Mouse (Mus musculus) MEL (cell line): Measurements from ENCODE around the gene S100pbp. TPM values are rescaled to one million over a fixed set of nuclear protein-coding genes. Genes with fewer than 3 reads are reported as not detected.

Experiments
- DNase-seq: peaks from one replicate; pipeline ENCODE4 v3.0.0; 2011; ENCODE audit warnings: low read depth, low spot score
- H3K27ac ChIP-seq: 2 replicates; pipeline ENCODE4 v1.5.1; 2012; ENCODE audit warnings: low read depth, mild to moderate bottlenecking, control low read depth, low read length, moderate library complexity; ENCODE audit not compliant: control insufficient read depth
- H3K27me3 ChIP-seq, 2 experiments: fragments of 150-350 bp in 1 of 2; sonication (generic) in 1 of 2; 2 replicates each; pipeline ENCODE4 v1.6.1; 2012; ENCODE audit warnings: low read length in 2 of 2, mild to moderate bottlenecking in 2 of 2, improper control_type of control experiment in 1 of 2, moderate library complexity in 1 of 2; ENCODE audit not compliant: insufficient read depth in 2 of 2, control insufficient read depth in 1 of 2
- H3K36me3 ChIP-seq, 2 experiments: 2 replicates each; pipeline ENCODE4 v1.6.1; 2012 to 2014; ENCODE audit warnings: low read length in 2 of 2, improper control_type of control experiment in 1 of 2, inconsistent platforms in 1 of 2, mild to moderate bottlenecking in 1 of 2; ENCODE audit not compliant: insufficient read depth in 2 of 2, control insufficient read depth in 1 of 2
- H3K4me1 ChIP-seq, 2 experiments: fragments of 150-350 bp in 1 of 2; sonication (generic) in 1 of 2; 2 replicates each; pipeline ENCODE4 v1.6.1; 2012; ENCODE audit warnings: low read length in 2 of 2, improper control_type of control experiment in 1 of 2, mild to moderate bottlenecking in 1 of 2; ENCODE audit not compliant: insufficient read depth in 2 of 2, control insufficient read depth in 1 of 2
- H3K4me3 ChIP-seq, 2 experiments: fragments of 150-350 bp in 1 of 2; sonication (generic) in 1 of 2; 2 replicates each; pipeline ENCODE4 v1.5.1; 2012; ENCODE audit warnings: low read depth in 2 of 2, low read length in 2 of 2, mild to moderate bottlenecking in 2 of 2, moderate library complexity in 2 of 2, control low read depth in 1 of 2, improper control_type of control experiment in 1 of 2; ENCODE audit not compliant: control insufficient read depth in 1 of 2, insufficient read depth in 1 of 2
- H3K79me2 ChIP-seq: 2 replicates; pipeline ENCODE4 v1.6.1; 2012; ENCODE audit warnings: mild to moderate bottlenecking, low read length, moderate library complexity; ENCODE audit not compliant: control insufficient read depth, poor library complexity, insufficient read depth
- H3K9ac ChIP-seq: 2 replicates; pipeline ENCODE4 v1.6.1; 2012; ENCODE audit warnings: low read depth, mild to moderate bottlenecking, control low read depth, low read length, moderate library complexity; ENCODE audit not compliant: control insufficient read depth, poor library complexity, severe bottlenecking
- H3K9me3 ChIP-seq: fragments of 150-350 bp; sonication (generic); replicated peaks from 2 replicates; pipeline ENCODE4 v1.6.1; 2012; ENCODE audit warnings: mild to moderate bottlenecking, low read length, improper control_type of control experiment, moderate library complexity; ENCODE audit not compliant: insufficient read depth
- CTCF ChIP-seq, 3 experiments: IDR thresholded peaks in 2 of 3; conservative IDR thresholded peaks in 1 of 3; 2 replicates each; pipeline ENCODE4 v1.5.1; 2011 to 2012; ENCODE audit warnings: low read length in 3 of 3, low read depth in 2 of 3, mild to moderate bottlenecking in 2 of 3, improper control_type of control experiment in 1 of 3, inconsistent platforms in 1 of 3, mixed read lengths in 1 of 3, moderate library complexity in 1 of 3; ENCODE audit not compliant: control insufficient read depth in 1 of 3, insufficient read depth in 1 of 3, poor library complexity in 1 of 3, severe bottlenecking in 1 of 3
- ELF1 ChIP-seq: IDR thresholded peaks from 2 replicates; pipeline ENCODE4 v1.6.1; 2014; ENCODE audit warnings: low read depth, mild to moderate bottlenecking, inconsistent platforms, low read length, improper control_type of control experiment, moderate library complexity
- ETS1 ChIP-seq: IDR thresholded peaks from 2 replicates; pipeline ENCODE4 v1.6.1; 2012; ENCODE audit warnings: low read depth, mild to moderate bottlenecking, inconsistent platforms, low read length, improper control_type of control experiment, moderate library complexity
- GABPA ChIP-seq: IDR thresholded peaks from 2 replicates; pipeline ENCODE4 v1.6.1; 2012; ENCODE audit warnings: low read depth, mild to moderate bottlenecking, inconsistent platforms, low read length, improper control_type of control experiment, moderate library complexity
- HCFC1 ChIP-seq: IDR thresholded peaks from 2 replicates; pipeline ENCODE4 v1.6.1; 2012; ENCODE audit warnings: low read depth, mild to moderate bottlenecking, inconsistent platforms, low read length, improper control_type of control experiment, moderate library complexity
- JUND ChIP-seq: IDR thresholded peaks from 2 replicates; pipeline ENCODE4 v1.6.1; 2011; ENCODE audit warnings: low read depth, mild to moderate bottlenecking, improper control_type of control experiment, low read length
- KAT2A ChIP-seq: conservative IDR thresholded peaks from 2 replicates; pipeline ENCODE4 v1.6.1; 2012; ENCODE audit warnings: low read depth, low read length, improper control_type of control experiment, inconsistent platforms
- MXI1 ChIP-seq: IDR thresholded peaks from 2 replicates; pipeline ENCODE4 v1.6.1; 2011; ENCODE audit warnings: mild to moderate bottlenecking, low read depth, low read length, improper control_type of control experiment
- NELFE ChIP-seq: IDR thresholded peaks from 2 replicates; pipeline ENCODE4 v1.6.1; 2011; ENCODE audit warnings: low read depth, low read length, improper control_type of control experiment
- SMC3 ChIP-seq: IDR thresholded peaks from 2 replicates; pipeline ENCODE4 v1.6.1; 2011; ENCODE audit warnings: low read depth, low read length, improper control_type of control experiment
- TCF12 ChIP-seq: IDR thresholded peaks from 2 replicates; pipeline ENCODE4 v1.6.1; 2014; ENCODE audit warnings: low read depth, mild to moderate bottlenecking, inconsistent platforms, low read length, improper control_type of control experiment, moderate library complexity
- USF1 ChIP-seq: IDR thresholded peaks from 2 replicates; pipeline ENCODE4 v1.6.1; 2014; ENCODE audit warnings: low read depth, mild to moderate bottlenecking, inconsistent platforms, low read length, improper control_type of control experiment, moderate library complexity
- USF2 ChIP-seq, 2 experiments: IDR thresholded peaks; 2 replicates each; pipeline ENCODE4 v1.6.1; 2011 to 2012; ENCODE audit warnings: improper control_type of control experiment in 2 of 2, low read length in 2 of 2, borderline replicate concordance in 1 of 2, inconsistent platforms in 1 of 2, low read depth in 1 of 2, mild to moderate bottlenecking in 1 of 2; ENCODE audit not compliant: insufficient read depth in 1 of 2
- polyA plus RNA-seq, 2 experiments: library from polyadenylated mRNA; stranded (reverse) in 1 of 2; unstranded in 1 of 2; fragments of >175 nt in 1 of 2; fragments of >200 nt in 1 of 2; gene quantifications; 2 replicates each; pipeline versions ENCODE4 v1.2.1 to v1.2.4; 2012; ENCODE audit warnings: low replicate concordance in 2 of 2, low read depth in 1 of 2; ENCODE audit not compliant: insufficient read length in 2 of 2, insufficient read depth in 1 of 2, missing spikeins in 1 of 2
- total RNA-seq: library from RNA; depleted of rRNA; stranded (reverse); fragments of 300-350 nt; gene quantifications from 2 replicates; pipeline ENCODE4 v1.2.3, GENCODE M21; 2012; rRNA removed

S100pbp gene
- total and polyA plus RNA-seq, 3 experiments: 11.6 to 28.3 TPM; not detected in 1

DNA sequence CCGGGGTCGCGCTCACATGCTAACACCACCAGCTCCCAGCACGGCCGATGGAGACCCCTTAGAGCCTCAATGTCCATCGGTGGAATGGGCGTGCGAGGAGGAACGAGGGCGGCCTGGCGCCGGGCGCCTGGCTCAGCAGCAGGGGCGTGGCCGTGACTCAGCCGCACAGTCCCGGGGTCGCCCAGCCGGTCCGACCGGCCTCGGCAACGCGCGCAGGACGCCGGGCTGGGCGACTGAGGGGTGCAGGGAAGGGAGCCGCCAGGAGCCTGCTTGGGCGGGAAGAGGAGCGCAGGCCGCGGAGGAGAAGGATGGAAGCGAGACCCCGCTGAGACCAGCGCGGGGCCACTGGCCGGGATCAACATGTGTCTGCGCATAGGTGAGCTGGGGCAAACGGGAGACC, 84.2 kb downstream of the S100pbp start, which contains the start of gene Tmem54:
Gene Tmem54 (plus strand): TSS at position 193 of the 400 bp plus-strand sequence.
- peaks cover 0 to 2% of the 10 kb centered on the region in 2 experiments; a peak in 1 of 4 replicates for H3K27me3 ChIP-seq
- H3K9me3 ChIP-seq: no peaks in the 10 kb centered on the region
- H3K4me3 ChIP-seq: no peak within 1 kb of the TSS
- TF ChIP-seq GABPA (no peak), USF1 (no peak), MXI1 (no peak), ELF1 (no peak), NELFE (no peak), TCF12 (no peak), CTCF (IDR thresholded peaks at IDR 0.05 in 2 of 3, conservative IDR thresholded peaks at IDR 0.05 in 1 of 3; ENCODE audit: control insufficient read depth in 1 of 3, insufficient read depth in 1 of 3, low read depth in 2 of 3, low read length in 3 of 3, poor library complexity in 1 of 3, severe bottlenecking in 1 of 3) (no peak), USF2 (IDR thresholded peaks at IDR 0.05; ENCODE audit: borderline replicate concordance in 1 of 2, insufficient read depth in 1 of 2, low read depth in 1 of 2, low read length in 2 of 2) (no peak), KAT2A (no peak), SMC3 (no peak), HCFC1 (no peak)
- DNase-seq: no peak
- H3K4me1 ChIP-seq: no peaks in the 10 kb centered on the region
- H3K79me2 ChIP-seq: no peaks in the 10 kb centered on the region
- H3K27ac ChIP-seq: no peak within 1 kb of the TSS
- H3K9ac ChIP-seq: no peak within 1 kb of the TSS
- H3K36me3 ChIP-seq: no peaks in the 10 kb centered on the region

DNA sequence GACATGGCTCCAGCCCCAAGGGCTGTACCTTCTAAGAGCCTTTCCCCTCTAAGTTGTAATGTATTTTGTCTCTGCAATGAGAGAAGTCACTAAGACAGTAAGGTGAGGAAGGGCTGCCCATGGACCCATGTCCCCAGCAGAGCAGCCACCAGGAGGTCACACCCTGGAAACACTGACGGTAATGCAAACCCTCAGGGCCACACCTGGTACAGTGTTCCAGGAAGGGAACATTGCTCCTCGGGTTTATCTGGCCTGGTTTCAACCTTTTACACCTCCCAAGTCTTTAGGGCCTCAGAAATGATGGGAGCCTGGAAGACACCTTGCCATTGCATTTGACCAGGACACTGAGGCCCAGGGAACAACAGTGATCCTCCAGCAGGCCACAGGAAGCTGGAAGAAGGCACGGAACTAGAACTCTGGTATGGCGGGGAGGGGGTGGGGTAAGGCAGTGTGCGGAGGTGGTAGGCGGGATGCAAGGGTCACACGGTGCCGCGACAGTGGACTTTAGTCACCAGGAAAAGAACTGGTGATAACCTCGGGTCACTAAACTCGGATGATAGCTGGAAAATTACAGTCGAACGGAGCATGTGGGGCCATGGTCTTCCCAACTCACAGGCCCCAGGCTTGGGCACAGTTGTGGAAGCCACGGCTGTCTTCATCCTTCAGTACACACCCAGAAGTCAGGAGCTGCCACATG, 87.2 kb downstream of the S100pbp start:
- Histone ChIP-seq H3K27me3 (peaks cover 0 to under 1% of the 10 kb centered on the region in 2 experiments; a peak in 1 of 4 replicates), H3K9me3 (no peaks in the 10 kb centered on the region), H3K4me3 (no peak overlapping the region), H3K79me2 (no peaks in the 10 kb centered on the region), H3K4me1 (no peaks in the 10 kb centered on the region), H3K36me3 (no peaks in the 10 kb centered on the region), H3K27ac (no peak overlapping the region), H3K9ac (no peak overlapping the region)
- TF ChIP-seq NELFE: no peak
- TF ChIP-seq ETS1: no peak
- no peak for TF ChIP-seq JUND
- no peak for TF ChIP-seq USF2 (IDR thresholded peaks at IDR 0.05; ENCODE audit: borderline replicate concordance in 1 of 2, insufficient read depth in 1 of 2, low read depth in 1 of 2, low read length in 2 of 2)
- no peak for DNase-seq

Other genes starting within 250 kb of the S100pbp start
- gene Azin2, start 227.3 kb downstream of the S100pbp start, total RNA-seq: 0.39 and 0.42 TPM in 2 replicates
- gene Azin2, start 227.3 kb downstream of the S100pbp start, polyA plus RNA-seq: 1 to 10 TPM in 1 of 2 experiments, not detected in 1; 2.3 TPM
- gene Ak2, start 197.8 kb downstream of the S100pbp start, total RNA-seq: 263 and 330 TPM in 2 replicates
- gene Ak2, start 197.8 kb downstream of the S100pbp start, polyA plus RNA-seq: 100 to 1,000 TPM in 1 of 2 experiments, not detected in 1; 366 TPM
- 25.5 and 26.3 TPM in 2 replicates for gene Rnf19b, start 131.5 kb downstream of the S100pbp start, total RNA-seq
- gene Rnf19b, start 131.5 kb downstream of the S100pbp start, polyA plus RNA-seq: 10 to 100 TPM in 1 of 2 experiments, not detected in 1; 30.0 TPM
- gene Tmem54, start 84.2 kb downstream of the S100pbp start, total RNA-seq: not detected in 2 replicates
- not detected for gene Tmem54, start 84.2 kb downstream of the S100pbp start, polyA plus RNA-seq
- 0.39 and 0.59 TPM in 2 replicates for gene Hpca, start 67.7 kb downstream of the S100pbp start, total RNA-seq
- 1 to 10 TPM in 1 of 2 experiments, not detected in 1; 1.1 TPM for gene Hpca, start 67.7 kb downstream of the S100pbp start, polyA plus RNA-seq
- 15.5 and 15.8 TPM in 2 replicates for gene Fndc5, start 52.7 kb downstream of the S100pbp start, total RNA-seq
- 100 to 1,000 TPM in 1 of 2 experiments, 10 to 100 TPM in 1; 35.9 to 123 TPM for gene Fndc5, start 52.7 kb downstream of the S100pbp start, polyA plus RNA-seq
- gene Yars, start within 50 bp of the S100pbp start, total RNA-seq: 89.5 and 113 TPM in 2 replicates
- 100 to 1,000 TPM; 179 to 539 TPM for gene Yars, start within 50 bp of the S100pbp start, polyA plus RNA-seq
- 0.92 and 1.3 TPM in 2 replicates for gene C77080, start 71.7 kb upstream of the S100pbp start, total RNA-seq
- gene C77080, start 71.7 kb upstream of the S100pbp start, polyA plus RNA-seq: 1 to 10 TPM in 1 of 2 experiments, not detected in 1; 6.9 TPM
- gene Sync, start 97.9 kb upstream of the S100pbp start, total RNA-seq: 0.13 and 0.31 TPM in 2 replicates
- under 1 TPM in 1 of 2 experiments, not detected in 1; 0.43 TPM for gene Sync, start 97.9 kb upstream of the S100pbp start, polyA plus RNA-seq
- gene Rbbp4, start 145.6 kb upstream of the S100pbp start, total RNA-seq: 50.9 and 53.9 TPM in 2 replicates
- 100 to 1,000 TPM in 1 of 2 experiments, not detected in 1; 127 TPM for gene Rbbp4, start 145.6 kb upstream of the S100pbp start, polyA plus RNA-seq
- gene Zbtb8os, start 146.0 kb upstream of the S100pbp start, total RNA-seq: 16.7 and 21.7 TPM in 2 replicates
- 10 to 100 TPM in 1 of 2 experiments, not detected in 1; 22.6 TPM for gene Zbtb8os, start 146.0 kb upstream of the S100pbp start, polyA plus RNA-seq
- 0.85 and 0.89 TPM in 2 replicates for gene Zbtb8a, start 188.4 kb upstream of the S100pbp start, total RNA-seq
- gene Zbtb8a, start 188.4 kb upstream of the S100pbp start, polyA plus RNA-seq: 1 to 10 TPM in 1 of 2 experiments, not detected in 1; 1.6 TPM